Comparison of ENCODE assay signal across 8 mouse cellular contexts in genomic region chr14:26486416-26487198, GRCm38 (mm10). TPM values are rescaled to one million over a fixed set of nuclear protein-coding genes. Genes with fewer than 3 reads are reported as not detected.
A peak's percentile ranks its signal among the peaks of the same experiment; 100 is the strongest.
DNase-seq lines count a peak whose midpoint lies in the region; ATAC-seq and TF ChIP-seq lines count a peak whose summit lies in the region.

No protein-coding gene starts in this region.

- H3K4me3 ChIP-seq in kidney, embryonic 16.5 days (ENCODE audit: low read length), result no peak overlapping the region
- H3K4me3 ChIP-seq in stomach, postnatal 0 days (ENCODE audit: low read depth, low read length), result no peak overlapping the region

- peaks cover 4% of the 10 kb centered on the region; the same call in 1 of the 2 replicates for H3K4me1 ChIP-seq in kidney, embryonic 16.5 days (ENCODE audit: insufficient read depth, low read length)
- no peaks in the 10 kb centered on the region for H3K4me1 ChIP-seq in stomach, postnatal 0 days (replicated peaks; ENCODE audit: control insufficient read depth, insufficient read depth)

- H3K4me2 ChIP-seq in kidney, embryonic 16.5 days (replicated peaks; ENCODE audit: low read depth, low read length), result no peak overlapping the region
- H3K4me2 ChIP-seq in stomach, postnatal 0 days (replicated peaks; ENCODE audit: low read depth), result peak overlapping the region; percentile 15; the same call in 1 of the 2 replicates

- no peaks in the 10 kb centered on the region for H3K9me3 ChIP-seq in kidney, embryonic 16.5 days (ENCODE audit: low read length)
- H3K9me3 ChIP-seq in stomach, postnatal 0 days (ENCODE audit: control insufficient read depth, low read length), result no peaks in the 10 kb centered on the region

- H3K9ac ChIP-seq in kidney, embryonic 16.5 days (replicated peaks; ENCODE audit: low read length), result no peak overlapping the region
- no peak overlapping the region for H3K9ac ChIP-seq in stomach, postnatal 0 days (ENCODE audit: low read length)

- ATAC-seq in kidney, embryonic 16.5 days (ENCODE audit: low FRiP score, low TSS enrichment), result no peak
- peak; percentile 58; the same call in 1 of the 2 replicates for ATAC-seq in stomach, postnatal 0 days (ENCODE audit: low FRiP score, low TSS enrichment)

- peak; percentile 66 for DNase-seq in kidney, adult 9 months
- DNase-seq in urinary bladder, postnatal 14 days (ENCODE audit: low spot score), result peak; percentile 21
- no peak for DNase-seq in urinary bladder, adult 2 months (ENCODE audit: low spot score)
- peak; percentile 29 for DNase-seq in embryo, embryonic 9.5 days (ENCODE audit: extremely low spot score)
- DNase-seq in stomach, postnatal 0 days (ENCODE audit: low spot score), result peak; percentile 37
- no peak for DNase-seq in heart, postnatal 25 days (ENCODE audit: low spot score)
- no peak for DNase-seq in T-cell, adult 2 months (ENCODE audit: low spot score)

- H3K27me3 ChIP-seq in kidney, embryonic 16.5 days (ENCODE audit: insufficient read depth, low read length), result no peaks in the 10 kb centered on the region
- no peaks in the 10 kb centered on the region for H3K27me3 ChIP-seq in stomach, postnatal 0 days (ENCODE audit: control insufficient read depth, insufficient read depth, low read length)

- TF ChIP-seq CTCF in stomach, postnatal 0 days (IDR thresholded peaks at IDR 0.05; ENCODE audit: low read depth), result peak; percentile 76

- no peaks in the 10 kb centered on the region for H3K36me3 ChIP-seq in kidney, embryonic 16.5 days (ENCODE audit: insufficient read depth, low read length)
- no peaks in the 10 kb centered on the region for H3K36me3 ChIP-seq in stomach, postnatal 0 days (ENCODE audit: control insufficient read depth, insufficient read depth, low read length)

- H3K27ac ChIP-seq in kidney, embryonic 16.5 days (ENCODE audit: low read length), result no peak overlapping the region
- H3K27ac ChIP-seq in stomach, postnatal 0 days (replicated peaks), result no peak overlapping the region

- intact Hi-C loops in heart, postnatal 25 days (cut with DNase I), result loop anchor here (10.0 kb wide), 1 partner anchor 608 kb away; no protein-coding TSS in a partner anchor

- TF ChIP-seq EP300 in stomach, postnatal 0 days (optimal IDR thresholded peaks at IDR 0.05), result no peak

- WGBS in kidney, embryonic 16.5 days, result 47% methylated on average over 8 of the region's 8 CpGs
- WGBS in stomach, postnatal 0 days, result 27% methylated on average over 8 of the region's 8 CpGs

RNA-seq across cellular contexts. Expression of gene Slmap, which starts 48.1 kb away (rescaled TPM):
- 18.0 and 18.4 TPM in 2 replicates for polyA plus RNA-seq in kidney, embryonic 16.5 days (2015; fragmentation: Nextera tagmentation; extraction: Ambion mirVana)
- polyA plus RNA-seq in urinary bladder, adult 2 months (2012; rRNA removed), result 261 and 300 TPM in 2 replicates
- 69.0 and 76.5 TPM in 2 replicates for polyA plus RNA-seq in stomach, postnatal 0 days (2015; fragmentation: Nextera tagmentation; extraction: Ambion mirVana)
- total RNA-seq in heart, postnatal 25 days (2021), result 100 to 1,000 TPM; 280 to 332 TPM

Comparison
In these comparisons a context has a peak if more than half of its experiments do, and no peak if none do; other contexts are left out.
1. DNase-seq: peak in kidney, adult 9 months (single experiment), urinary bladder, postnatal 14 days (single experiment), embryo, embryonic 9.5 days (single experiment) and stomach, postnatal 0 days (single experiment); none in urinary bladder, adult 2 months (single experiment), heart, postnatal 25 days (single experiment) and T-cell, adult 2 months (single experiment).